Mouse (Mus musculus): Measurements from ENCODE around the gene Add2. TPM values are rescaled to one million over a fixed set of nuclear protein-coding genes. Genes with fewer than 3 reads are reported as not detected.

Add2 gene
- polyA plus RNA-seq, 1 experiment: 1.5 TPM

DNA sequence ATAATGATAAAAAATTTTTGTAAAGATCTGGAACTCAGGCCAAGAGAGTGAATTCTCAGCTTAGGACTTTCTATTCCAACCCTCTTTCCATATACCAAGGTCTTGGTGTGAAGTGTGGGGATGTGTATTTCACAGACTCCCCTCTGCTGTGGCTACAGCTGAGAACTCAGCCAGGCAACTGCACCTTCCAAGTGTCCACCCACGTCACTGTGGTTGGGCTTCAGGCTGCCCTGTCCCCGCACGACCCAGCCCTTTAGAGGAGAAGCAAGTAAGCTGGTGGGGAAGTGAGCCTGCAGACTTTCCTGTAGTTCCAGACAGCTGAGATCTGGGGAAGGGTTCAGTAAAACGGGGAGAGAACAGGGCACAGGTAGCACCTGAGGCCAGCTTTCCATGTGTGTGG is 68.7 kb downstream of the Add2 start:
- TF ChIP-seq CTCF (conservative IDR thresholded peaks at IDR 0.05; ENCODE audit: insufficient read depth, insufficient read length, low read depth, low read length): no peak
- TF ChIP-seq POLR2A (IDR thresholded peaks at IDR 0.05; ENCODE audit: low read depth, low read length): no peak
- Histone ChIP-seq H3K36me3 (ENCODE audit: control insufficient read depth, insufficient read depth, low read length) (no peaks in the 10 kb centered on the region), H3K4me1 (ENCODE audit: control insufficient read depth, insufficient read depth, low read length) (no peaks in the 10 kb centered on the region), H3K27ac (ENCODE audit: insufficient read depth, low read depth, low read length) (no peak overlapping the region), H3K27me3 (replicated peaks; ENCODE audit: control insufficient read depth, insufficient read depth, low read length) (no peaks in the 10 kb centered on the region), H3K4me3 (ENCODE audit: insufficient read depth, low read depth, low read length) (no peak overlapping the region)
- WGBS: 69% methylated on average over 4 of the region's 4 CpGs
- DNase-seq: no peak

DNA sequence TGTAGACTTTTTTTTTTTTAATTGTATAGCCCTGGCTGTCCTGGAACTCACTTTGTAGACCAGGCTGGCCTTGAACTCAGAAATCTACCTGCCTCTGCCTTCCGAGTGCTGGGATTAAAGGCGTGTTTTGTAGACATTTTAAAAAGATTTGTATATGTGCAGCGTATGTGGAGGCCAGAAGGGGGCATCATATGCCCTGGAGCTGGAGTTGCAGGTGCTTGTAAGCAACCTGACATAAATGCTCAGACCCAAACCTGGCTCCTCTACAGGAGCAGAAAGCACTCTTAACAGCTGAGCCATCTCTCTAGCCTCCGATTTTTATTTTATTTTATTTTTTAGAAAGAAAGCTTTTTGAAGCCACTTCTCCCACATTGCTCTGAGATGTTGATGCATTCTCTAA is 70.5 kb downstream of the Add2 start:
- Histone ChIP-seq H3K27ac (ENCODE audit: insufficient read depth, low read depth, low read length) (no peak overlapping the region), H3K36me3 (ENCODE audit: control insufficient read depth, insufficient read depth, low read length) (no peaks in the 10 kb centered on the region), H3K4me3 (ENCODE audit: insufficient read depth, low read depth, low read length) (no peak overlapping the region), H3K27me3 (replicated peaks; ENCODE audit: control insufficient read depth, insufficient read depth, low read length) (no peaks in the 10 kb centered on the region), H3K4me1 (ENCODE audit: control insufficient read depth, insufficient read depth, low read length) (no peaks in the 10 kb centered on the region)
- no peak for DNase-seq
- WGBS: 84% methylated on average over 4 of the region's 4 CpGs
- TF ChIP-seq POLR2A (IDR thresholded peaks at IDR 0.05; ENCODE audit: low read depth, low read length) (no peak), CTCF (conservative IDR thresholded peaks at IDR 0.05; ENCODE audit: insufficient read depth, insufficient read length, low read depth, low read length) (0 out of 2 replicates have a peak, but pooled peaks have one; percentile 16)

DNA sequence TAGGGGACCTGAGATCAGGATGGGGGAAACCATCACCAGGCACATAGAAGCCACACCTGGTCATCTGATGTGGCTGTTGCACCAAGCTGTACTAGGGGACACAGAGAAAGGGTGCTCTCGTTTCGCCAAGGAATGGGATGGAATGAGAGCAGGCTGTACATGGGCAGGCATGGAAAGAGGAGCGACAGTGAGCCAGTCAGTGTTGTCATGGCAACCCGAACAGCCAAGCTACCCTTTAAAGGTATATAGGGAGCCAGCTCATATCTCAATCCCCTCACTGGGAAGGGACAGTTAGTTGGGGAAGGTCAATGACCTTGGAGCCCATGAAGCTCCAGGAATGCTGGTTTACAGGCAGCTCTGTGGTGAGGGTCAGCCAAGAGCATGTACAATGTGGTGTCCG is 73.0 kb downstream of the Add2 start:
- TF ChIP-seq CTCF (conservative IDR thresholded peaks at IDR 0.05; ENCODE audit: insufficient read depth, insufficient read length, low read depth, low read length) (no peak), POLR2A (IDR thresholded peaks at IDR 0.05; ENCODE audit: low read depth, low read length) (no peak)

DNA sequence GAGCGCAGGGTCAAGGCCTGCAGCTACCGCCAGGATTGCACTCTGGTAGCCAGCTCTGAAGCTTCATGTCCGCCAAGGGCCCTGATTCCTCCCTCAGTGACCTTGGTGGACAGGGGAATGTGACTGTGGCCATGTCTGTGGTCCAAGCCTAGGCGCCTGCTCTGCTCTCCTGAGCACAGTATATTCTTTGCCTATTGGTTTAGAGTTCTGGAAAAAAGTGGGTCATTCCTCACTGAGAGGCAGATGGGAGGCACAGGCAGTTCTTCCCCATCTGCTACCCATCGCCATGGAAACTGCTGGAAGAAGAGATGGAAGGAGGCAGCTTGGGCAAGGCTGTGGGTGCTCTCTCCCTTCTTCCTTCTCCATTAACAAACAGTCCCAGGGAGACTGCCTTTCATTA is 74.4 kb downstream of the Add2 start:
- WGBS: 88% methylated on average over 5 of the region's 5 CpGs
- no peak for DNase-seq

More for the DNA sequence above, 73.0 kb downstream of the Add2 start:
- Histone ChIP-seq H3K4me3 (ENCODE audit: insufficient read depth, low read depth, low read length) (no peak overlapping the region), H3K27ac (ENCODE audit: insufficient read depth, low read depth, low read length) (no peak overlapping the region), H3K36me3 (ENCODE audit: control insufficient read depth, insufficient read depth, low read length) (no peaks in the 10 kb centered on the region), H3K4me1 (ENCODE audit: control insufficient read depth, insufficient read depth, low read length) (no peaks in the 10 kb centered on the region), H3K27me3 (replicated peaks; ENCODE audit: control insufficient read depth, insufficient read depth, low read length) (no peaks in the 10 kb centered on the region)
- no peak for DNase-seq
- 78% methylated on average over 5 of the region's 5 CpGs for WGBS

DNA sequence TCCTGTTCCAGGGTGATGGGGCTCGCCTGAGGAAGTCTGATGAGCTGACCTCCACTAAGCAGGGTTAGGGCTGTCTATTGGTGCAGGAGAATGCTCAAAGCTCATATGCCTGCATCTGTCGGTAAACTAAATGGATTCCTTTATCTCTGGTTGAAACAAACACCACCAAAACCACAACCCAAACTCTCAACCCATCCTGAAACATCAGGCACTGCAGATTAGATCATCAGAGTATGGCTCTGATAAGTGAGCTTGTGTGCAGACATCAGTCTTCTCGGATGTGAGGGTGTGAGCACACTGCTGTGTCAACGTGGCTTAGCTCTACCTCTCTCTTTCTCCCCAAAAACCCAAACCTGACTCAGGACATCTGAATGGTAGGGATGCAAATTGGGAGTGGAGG is 75.1 kb downstream of the Add2 start:
- WGBS: 77% methylated on average over 4 of the region's 4 CpGs
- no peaks in the 10 kb centered on the region for H3K4me1 ChIP-seq (ENCODE audit: control insufficient read depth, insufficient read depth, low read length)

More for the DNA sequence above, 74.4 kb downstream of the Add2 start:
- Histone ChIP-seq H3K4me3 (ENCODE audit: insufficient read depth, low read depth, low read length) (no peak overlapping the region), H3K4me1 (ENCODE audit: control insufficient read depth, insufficient read depth, low read length) (no peaks in the 10 kb centered on the region), H3K27me3 (replicated peaks; ENCODE audit: control insufficient read depth, insufficient read depth, low read length) (no peaks in the 10 kb centered on the region), H3K36me3 (ENCODE audit: control insufficient read depth, insufficient read depth, low read length) (no peaks in the 10 kb centered on the region), H3K27ac (ENCODE audit: insufficient read depth, low read depth, low read length) (no peak overlapping the region)
- TF ChIP-seq CTCF (conservative IDR thresholded peaks at IDR 0.05; ENCODE audit: insufficient read depth, insufficient read length, low read depth, low read length): no peak
- no peak for TF ChIP-seq POLR2A (IDR thresholded peaks at IDR 0.05; ENCODE audit: low read depth, low read length)

DNA sequence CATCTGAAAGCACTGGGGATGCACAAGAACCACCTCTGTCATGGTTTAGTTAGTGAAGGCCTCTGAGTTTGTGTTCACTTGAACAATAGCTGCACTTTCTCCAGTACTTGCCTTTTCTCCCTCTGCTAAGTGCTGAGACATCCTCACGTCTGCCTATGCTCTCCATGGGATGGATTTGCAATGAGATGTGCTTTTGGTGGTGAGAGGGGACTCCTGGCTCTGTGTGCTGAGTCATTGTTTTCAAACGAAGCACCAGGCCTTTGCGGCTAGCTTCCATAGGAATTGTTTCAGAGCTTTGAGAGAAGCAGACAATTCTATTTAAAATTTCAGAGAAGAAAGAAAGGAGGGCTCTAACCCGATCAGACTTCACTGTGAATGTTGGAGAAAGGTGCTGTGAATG is 76.2 kb downstream of the Add2 start:
- DNase-seq: no peak
- no peaks in the 10 kb centered on the region for H3K4me1 ChIP-seq (ENCODE audit: control insufficient read depth, insufficient read depth, low read length)
- H3K27ac ChIP-seq (ENCODE audit: insufficient read depth, low read depth, low read length): no peak overlapping the region
- 80% methylated on average over 4 of the region's 4 CpGs for WGBS
- H3K27me3 ChIP-seq (replicated peaks; ENCODE audit: control insufficient read depth, insufficient read depth, low read length): no peaks in the 10 kb centered on the region
- TF ChIP-seq POLR2A (IDR thresholded peaks at IDR 0.05; ENCODE audit: low read depth, low read length) (no peak), CTCF (conservative IDR thresholded peaks at IDR 0.05; ENCODE audit: insufficient read depth, insufficient read length, low read depth, low read length) (no peak)
- no peaks in the 10 kb centered on the region for H3K36me3 ChIP-seq (ENCODE audit: control insufficient read depth, insufficient read depth, low read length)
- H3K4me3 ChIP-seq (ENCODE audit: insufficient read depth, low read depth, low read length): no peak overlapping the region

More for the DNA sequence above, 75.1 kb downstream of the Add2 start:
- TF ChIP-seq CTCF (conservative IDR thresholded peaks at IDR 0.05; ENCODE audit: insufficient read depth, insufficient read length, low read depth, low read length): no peak
- no peak for TF ChIP-seq POLR2A (IDR thresholded peaks at IDR 0.05; ENCODE audit: low read depth, low read length)
- Histone ChIP-seq H3K27ac (ENCODE audit: insufficient read depth, low read depth, low read length) (no peak overlapping the region), H3K4me3 (ENCODE audit: insufficient read depth, low read depth, low read length) (no peak overlapping the region), H3K27me3 (replicated peaks; ENCODE audit: control insufficient read depth, insufficient read depth, low read length) (no peaks in the 10 kb centered on the region), H3K36me3 (ENCODE audit: control insufficient read depth, insufficient read depth, low read length) (no peaks in the 10 kb centered on the region)
- no peak for DNase-seq

DNA sequence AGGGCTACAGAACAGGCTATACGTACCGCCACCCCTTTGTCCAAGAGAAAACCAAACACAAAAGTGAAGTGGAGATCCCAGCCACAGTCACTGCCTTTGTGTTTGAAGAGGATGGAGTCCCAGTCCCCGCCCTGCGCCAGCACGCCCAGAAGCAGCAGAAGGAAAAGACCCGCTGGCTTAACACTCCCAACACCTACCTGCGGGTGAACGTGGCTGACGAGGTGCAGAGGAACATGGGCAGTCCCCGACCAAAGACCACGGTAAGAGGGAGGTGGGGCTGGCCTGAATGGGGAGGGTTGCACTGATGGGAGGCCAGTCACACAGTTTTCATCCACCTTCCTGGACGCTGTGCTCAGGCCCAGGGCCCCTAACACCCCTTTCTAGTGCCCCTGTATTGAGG is 77.6 kb downstream of the Add2 start:
- no peak for TF ChIP-seq CTCF (conservative IDR thresholded peaks at IDR 0.05; ENCODE audit: insufficient read depth, insufficient read length, low read depth, low read length)
- TF ChIP-seq POLR2A (IDR thresholded peaks at IDR 0.05; ENCODE audit: low read depth, low read length): no peak
- 86% methylated on average over 12 of the region's 12 CpGs for WGBS
- H3K4me3 ChIP-seq (ENCODE audit: insufficient read depth, low read depth, low read length): no peak overlapping the region

More for the DNA sequence above, 77.6 kb downstream of the Add2 start:
- no peak for DNase-seq
- H3K4me1 ChIP-seq (ENCODE audit: control insufficient read depth, insufficient read depth, low read length): no peaks in the 10 kb centered on the region
- no peaks in the 10 kb centered on the region for H3K36me3 ChIP-seq (ENCODE audit: control insufficient read depth, insufficient read depth, low read length)
- no peak overlapping the region for H3K27ac ChIP-seq (ENCODE audit: insufficient read depth, low read depth, low read length)
- no peaks in the 10 kb centered on the region for H3K27me3 ChIP-seq (replicated peaks; ENCODE audit: control insufficient read depth, insufficient read depth, low read length)
